Mouse (Mus musculus) heart, embryonic 13.5 days (tissue): ENCODE measurements at regions not wholly inside any gene's neighbourhood (a gene's known extent, or its start where the extent isn't known, plus 50 kb on each side); places are given as distances from the start of the nearest gene placed in this dataset.

ENCODE experiments used
- ATAC-seq: fragments of 200-750 bp; cut with Nextera tagmentation; 2 replicates; pipeline ENCODE4 v1.8.0; 2017; ENCODE audit warnings: moderate TSS enrichment; ENCODE audit not compliant: insufficient number of reproducible peaks, low FRiP score, low TSS enrichment; ENCODE audit errors: extremely low read depth
- H3K27ac ChIP-seq: fragments of 300-500 bp; sonication (generic); replicated peaks from 2 replicates; pipeline ENCODE4 v1.5.1; 2015; ENCODE audit warnings: moderate library complexity, mild to moderate bottlenecking, inconsistent platforms
- H3K27me3 ChIP-seq: fragments of 300-500 bp; sonication (generic); replicated peaks from 2 replicates; pipeline ENCODE4 v1.6.1; 2015; ENCODE audit warnings: mild to moderate bottlenecking, inconsistent platforms
- H3K36me3 ChIP-seq: fragments of 300-500 bp; sonication (generic); 2 replicates; pipeline ENCODE4 v1.6.1; 2015; ENCODE audit warnings: mild to moderate bottlenecking, inconsistent platforms
- H3K4me1 ChIP-seq: fragments of 300-500 bp; sonication (generic); 2 replicates; pipeline ENCODE4 v1.6.1; 2015; ENCODE audit warnings: inconsistent platforms
- H3K4me2 ChIP-seq: fragments of 300-500 bp; sonication (generic); 2 replicates; pipeline ENCODE4 v1.6.1; 2015; ENCODE audit warnings: inconsistent platforms, mild to moderate bottlenecking, moderate library complexity
- H3K4me3 ChIP-seq: fragments of 300-500 bp; sonication (generic); 2 replicates; pipeline ENCODE4 v1.5.1; 2015; ENCODE audit warnings: moderate library complexity, mild to moderate bottlenecking, inconsistent platforms
- H3K9ac ChIP-seq: fragments of 300-500 bp; sonication (generic); 2 replicates; pipeline ENCODE4 v1.6.1; 2015; ENCODE audit warnings: inconsistent platforms, mild to moderate bottlenecking, moderate library complexity
- H3K9me3 ChIP-seq: fragments of 300-500 bp; sonication (generic); 2 replicates; pipeline ENCODE4 v1.6.1; 2016; ENCODE audit warnings: inconsistent platforms
- WGBS: fragments of 180-500 bp; shearing (Covaris S2); methylation state at CpG from one replicate; pipeline ENCODE4 v1.1.7; 2015; ENCODE audit warnings: mixed read lengths; 5-methylcytosine and 5-hydroxymethylcytosine counted together

DNA sequence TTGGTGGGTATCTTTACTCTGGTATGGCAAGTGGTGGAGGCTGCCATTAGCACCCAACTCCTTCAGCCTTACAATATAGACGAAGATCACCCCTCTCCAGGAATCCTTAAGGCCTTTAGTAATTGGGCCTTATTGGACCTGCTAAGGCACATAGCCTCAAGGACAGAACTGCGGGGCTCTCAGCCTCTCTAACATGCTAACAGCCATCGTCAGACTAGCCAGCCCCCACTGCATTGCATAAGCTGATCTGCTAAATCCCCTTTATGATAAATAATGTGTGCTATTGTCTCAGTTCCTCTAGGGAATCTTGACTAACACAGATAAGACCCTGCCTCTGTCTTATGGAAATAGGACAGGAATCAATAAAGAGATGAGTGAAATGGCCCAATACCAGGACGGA lies 95.7 kb upstream of the H2afz start:
- Histone ChIP-seq H3K4me3 (no peak overlapping the region), H3K27me3 (no peaks in the 10 kb centered on the region), H3K4me2 (no peak overlapping the region), H3K4me1 (peaks cover 4% of the 10 kb centered on the region; the same call in 1 of the 2 replicates), H3K27ac (no peak overlapping the region), H3K36me3 (no peaks in the 10 kb centered on the region), H3K9ac (no peak overlapping the region), H3K9me3 (0 out of 2 replicates have a peak, but pooled peaks cover 3% of the 10 kb centered on the region)
- no peak for ATAC-seq
- WGBS = 73% methylated on average over 4 of the region's 4 CpGs

DNA sequence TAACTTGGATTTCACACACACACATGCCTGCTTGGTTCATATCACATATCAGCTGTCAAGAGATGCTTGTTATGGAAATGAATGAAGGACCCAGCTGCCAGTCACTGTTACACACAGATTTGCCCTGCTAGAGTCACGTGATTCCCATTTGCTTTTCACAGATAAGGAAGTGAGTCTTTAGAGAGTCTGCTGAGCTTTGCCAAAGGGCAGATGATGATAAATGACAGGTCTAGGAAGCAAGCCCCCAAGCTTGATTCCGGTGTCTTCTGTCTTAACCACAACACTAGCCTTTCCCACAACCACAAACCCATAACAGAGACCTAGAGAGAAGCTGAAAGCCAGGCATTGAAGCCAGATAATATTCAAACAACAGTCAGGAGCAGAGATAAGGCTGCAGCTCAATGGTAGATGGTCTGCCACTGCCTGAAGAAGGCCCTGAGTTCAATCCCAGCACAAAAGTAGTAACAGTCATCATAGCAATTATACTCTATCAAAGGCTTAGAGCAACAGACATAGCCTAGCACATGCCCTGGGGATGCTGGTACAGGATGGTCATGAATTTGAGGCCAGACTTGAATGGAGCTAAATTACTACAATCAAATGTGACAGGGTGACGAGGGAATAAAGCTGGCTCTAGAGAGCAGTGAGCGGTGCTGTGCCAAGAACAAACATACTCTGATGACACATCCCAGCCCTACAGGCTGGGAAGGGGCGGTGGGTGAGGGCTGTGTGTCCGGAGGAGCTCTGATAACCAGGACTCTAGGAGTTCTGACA lies 89.0 kb upstream of the H2afz start:
- no peaks in the 10 kb centered on the region for H3K36me3 ChIP-seq
- no peak overlapping the region for H3K4me2 ChIP-seq
- peaks cover 21% of the 10 kb centered on the region for H3K4me1 ChIP-seq
- 0 out of 2 replicates have a peak, but pooled peaks cover 3% of the 10 kb centered on the region for H3K9me3 ChIP-seq
- H3K27ac ChIP-seq = peak overlapping the region; percentile 65
- H3K27me3 ChIP-seq = peaks cover 14% of the 10 kb centered on the region
- no peak for ATAC-seq
- 37% methylated on average over 6 of the region's 6 CpGs for WGBS
- H3K9ac ChIP-seq = no peak overlapping the region
- no peak overlapping the region for H3K4me3 ChIP-seq

DNA sequence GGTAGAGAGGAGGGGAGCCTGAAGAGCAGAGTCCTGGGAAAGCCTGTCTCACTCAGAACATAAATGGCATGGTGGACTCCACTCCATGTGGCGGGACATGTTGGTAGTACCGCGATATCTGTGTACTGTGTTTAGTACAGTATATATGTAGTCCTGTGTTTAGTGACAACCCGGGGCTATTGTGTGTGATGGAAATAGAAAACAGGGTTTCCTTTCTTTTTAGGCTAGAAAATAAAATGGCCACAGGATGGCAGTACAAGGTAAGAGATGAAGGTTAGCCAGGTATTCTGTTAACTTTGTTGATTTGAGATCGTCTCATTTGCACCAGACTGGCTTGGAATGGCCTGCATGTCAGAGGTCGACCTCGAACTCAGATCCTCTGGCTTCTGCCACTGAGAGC lies 86.2 kb upstream of the H2afz start:
- Histone ChIP-seq H3K27ac (no peak overlapping the region), H3K27me3 (peaks cover 17% of the 10 kb centered on the region), H3K9ac (peak overlapping the region; percentile 58), H3K36me3 (no peaks in the 10 kb centered on the region), H3K4me1 (peaks cover 25% of the 10 kb centered on the region), H3K9me3 (no peaks in the 10 kb centered on the region), H3K4me3 (peak overlapping the region; percentile 28), H3K4me2 (peak overlapping the region; percentile 59)
- WGBS = 26% methylated on average over 7 of the region's 7 CpGs
- ATAC-seq = no peak

DNA sequence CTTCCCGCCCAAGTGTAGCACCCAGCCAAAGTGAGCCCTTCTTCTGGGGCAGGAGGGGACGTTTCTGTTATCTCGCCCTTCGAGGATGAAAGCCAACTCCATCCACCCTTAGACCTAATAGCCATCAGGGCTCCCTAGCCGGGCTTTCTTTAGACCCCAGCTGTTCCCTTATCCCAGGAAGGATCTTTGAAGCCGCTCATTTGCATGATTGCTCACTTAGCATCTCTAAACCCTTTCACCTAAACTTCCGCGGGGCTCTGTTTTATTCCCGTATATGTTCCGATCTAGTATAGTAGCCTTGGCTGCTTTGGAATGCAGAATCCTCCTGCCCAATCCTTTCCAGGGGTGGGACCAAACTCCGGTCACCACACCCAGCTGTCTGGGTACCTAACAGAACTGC lies 84.3 kb upstream of the H2afz start:
- Histone ChIP-seq H3K27ac (no peak overlapping the region), H3K36me3 (no peaks in the 10 kb centered on the region), H3K9me3 (no peaks in the 10 kb centered on the region), H3K4me1 (peaks cover 30% of the 10 kb centered on the region), H3K9ac (peak overlapping the region; percentile 58), H3K27me3 (peaks cover 17% of the 10 kb centered on the region), H3K4me2 (peak overlapping the region; percentile 63), H3K4me3 (peak overlapping the region; percentile 33)
- ATAC-seq = no peak
- WGBS = 6% methylated on average over 11 of the region's 11 CpGs

DNA sequence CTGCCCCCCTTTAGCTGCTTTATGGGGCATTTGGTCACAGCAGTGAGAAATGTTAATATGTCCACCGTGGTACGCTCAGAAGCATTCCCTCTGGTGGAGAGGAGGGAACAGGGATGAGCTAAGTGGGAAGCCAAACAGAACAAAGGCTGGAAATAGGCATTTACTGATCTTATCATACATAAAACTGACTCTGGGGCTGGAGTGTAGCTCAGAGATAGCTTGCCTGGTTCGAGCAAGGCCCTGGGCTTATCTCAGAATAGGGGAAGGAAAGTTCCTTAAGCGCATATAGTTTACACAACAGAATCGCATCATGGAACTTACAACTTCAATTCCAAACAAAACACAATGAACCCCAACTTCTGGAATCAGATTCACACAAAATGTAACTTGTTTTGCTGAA lies 81.5 kb upstream of the H2afz start:
- Histone ChIP-seq H3K4me2 (no peak overlapping the region), H3K9me3 (no peaks in the 10 kb centered on the region), H3K27ac (no peak overlapping the region), H3K36me3 (no peaks in the 10 kb centered on the region), H3K9ac (no peak overlapping the region), H3K4me1 (peaks cover 33% of the 10 kb centered on the region), H3K4me3 (no peak overlapping the region), H3K27me3 (peaks cover 17% of the 10 kb centered on the region)
- ATAC-seq = no peak
- WGBS = 50% methylated on average over 5 of the region's 5 CpGs

DNA sequence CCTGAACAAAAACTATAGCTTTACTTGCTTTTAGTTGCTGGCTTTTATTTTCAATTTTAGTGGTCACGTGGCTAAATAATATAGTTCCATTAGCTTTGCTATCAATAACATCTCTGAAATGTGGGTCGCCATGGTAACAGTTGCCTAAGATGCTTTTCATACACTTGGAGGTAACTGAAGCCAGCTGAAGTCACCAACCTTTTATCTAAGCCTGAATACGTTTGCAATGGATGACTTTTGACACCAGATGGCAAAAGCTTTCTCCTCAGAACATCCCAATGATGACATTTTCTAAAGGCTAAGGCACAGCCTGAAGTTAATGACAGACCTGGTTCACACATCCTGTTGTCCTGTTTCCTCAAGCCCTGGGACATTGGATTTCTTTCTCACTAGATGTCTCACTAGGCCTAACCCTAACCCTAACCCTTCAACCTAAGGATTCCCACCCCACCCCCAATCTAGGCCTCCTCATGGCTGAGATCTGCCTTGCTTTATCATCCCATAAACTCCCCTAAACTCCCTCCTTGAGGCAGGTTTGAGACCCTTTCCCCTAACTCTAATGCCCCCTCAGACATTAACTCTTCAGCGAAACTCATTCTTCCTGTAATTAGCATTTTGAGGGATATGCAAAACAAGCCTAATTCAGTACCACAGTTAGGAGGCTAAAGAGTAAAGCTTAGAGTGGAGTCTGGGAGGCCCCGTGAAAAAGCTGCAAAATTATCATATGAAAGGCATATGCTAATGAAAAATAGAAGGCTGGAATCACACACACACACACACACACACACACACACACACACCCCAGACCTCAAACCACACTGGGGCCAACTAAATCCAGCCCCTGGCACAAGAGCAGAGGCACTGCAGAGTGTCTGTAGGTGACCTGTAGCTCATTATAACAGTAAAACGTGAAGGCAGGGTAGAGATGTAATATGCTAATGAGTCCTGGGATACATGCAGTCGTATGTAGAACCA lies 80.1 kb upstream of the H2afz start:
- Histone ChIP-seq H3K27ac (peak overlapping the region; percentile 68), H3K27me3 (peaks cover 10% of the 10 kb centered on the region), H3K4me3 (no peak overlapping the region), H3K9ac (peak overlapping the region; percentile 47; the same call in 1 of the 2 replicates), H3K36me3 (no peaks in the 10 kb centered on the region), H3K4me2 (peak overlapping the region; percentile 44; the same call in 1 of the 2 replicates), H3K9me3 (no peaks in the 10 kb centered on the region), H3K4me1 (peaks cover 33% of the 10 kb centered on the region)
- 55% methylated on average over 7 of the region's 7 CpGs for WGBS
- no peak for ATAC-seq

DNA sequence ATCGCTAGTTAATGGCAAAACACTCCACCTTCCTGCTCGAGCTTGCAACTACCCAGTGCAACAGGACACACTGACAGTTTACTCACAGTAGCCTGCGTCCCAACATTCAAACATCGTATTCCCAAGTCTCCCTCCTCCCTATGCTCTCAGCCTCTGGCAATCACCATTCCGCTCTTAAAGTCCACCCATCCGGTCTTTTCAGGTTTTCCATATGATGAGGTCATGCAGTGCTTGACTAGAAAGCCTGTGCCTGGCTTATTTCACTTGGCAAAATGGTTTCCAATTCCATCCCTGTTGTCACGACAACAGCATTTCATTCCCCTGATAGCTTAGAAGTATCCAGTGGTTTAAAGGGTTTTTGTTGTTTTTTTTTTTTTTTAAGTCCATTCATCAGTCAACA lies 79.1 kb upstream of the H2afz start:
- Histone ChIP-seq H3K4me1 (peaks cover 31% of the 10 kb centered on the region), H3K9ac (peak overlapping the region; percentile 47), H3K4me2 (peak overlapping the region; percentile 44), H3K9me3 (no peaks in the 10 kb centered on the region), H3K4me3 (no peak overlapping the region), H3K27me3 (peaks cover 3% of the 10 kb centered on the region; the same call in 1 of the 2 replicates), H3K36me3 (no peaks in the 10 kb centered on the region), H3K27ac (peak overlapping the region; percentile 68)
- WGBS = 41% methylated on average over 7 of the region's 7 CpGs
- ATAC-seq = peak; percentile 22; the same call in 1 of the 2 replicates

DNA sequence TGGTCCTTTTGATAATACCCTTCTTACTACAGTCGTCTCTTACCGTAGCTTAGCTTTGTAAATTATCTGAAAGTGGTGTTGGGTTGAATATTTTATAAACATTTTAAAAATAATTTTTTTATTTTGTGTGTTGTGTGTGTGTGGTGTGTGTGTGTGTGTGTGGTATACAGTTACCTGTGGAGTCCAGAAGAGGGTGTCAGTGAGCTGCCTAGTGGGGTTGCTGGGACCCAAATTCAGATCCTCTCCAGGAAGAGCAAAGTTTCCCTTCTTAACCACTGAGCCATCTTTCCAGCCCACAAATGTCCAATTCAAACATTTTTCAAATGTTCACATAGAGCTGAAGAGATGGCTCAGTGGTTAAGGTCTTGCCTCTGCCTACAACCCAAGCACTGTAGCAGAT lies 78.4 kb upstream of the H2afz start:
- ATAC-seq = no peak
- H3K4me3 ChIP-seq = no peak overlapping the region
- no peak overlapping the region for H3K9ac ChIP-seq
- H3K27me3 ChIP-seq = no peaks in the 10 kb centered on the region
- no peaks in the 10 kb centered on the region for H3K9me3 ChIP-seq
- peak overlapping the region; percentile 68 for H3K27ac ChIP-seq
- H3K4me1 ChIP-seq = peaks cover 31% of the 10 kb centered on the region
- WGBS = 11% methylated on average over 2 of the region's 2 CpGs
- H3K4me2 ChIP-seq = peak overlapping the region; percentile 44
- H3K36me3 ChIP-seq = no peaks in the 10 kb centered on the region

DNA sequence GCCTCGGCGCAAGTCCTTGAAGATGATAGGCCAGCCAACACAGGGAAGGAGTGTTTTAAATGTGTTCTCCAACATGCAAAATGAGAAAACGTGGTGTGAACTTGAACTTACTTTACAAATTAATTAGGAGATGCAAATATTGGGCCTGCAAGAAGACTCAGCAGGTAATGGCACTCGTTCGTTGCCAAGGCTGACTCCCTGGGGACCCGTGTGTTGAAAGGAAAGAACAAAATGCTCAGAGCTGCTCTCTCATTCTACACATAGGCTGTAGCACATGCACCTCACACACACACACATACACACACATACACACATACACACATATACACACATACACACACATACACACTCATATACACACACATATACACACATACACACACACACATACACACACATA lies 74.6 kb upstream of the H2afz start:
- WGBS = 83% methylated on average over 6 of the region's 6 CpGs
- Histone ChIP-seq H3K27me3 (no peaks in the 10 kb centered on the region), H3K4me2 (no peak overlapping the region), H3K9me3 (no peaks in the 10 kb centered on the region), H3K27ac (no peak overlapping the region), H3K9ac (no peak overlapping the region), H3K4me3 (no peak overlapping the region), H3K4me1 (peaks cover 22% of the 10 kb centered on the region), H3K36me3 (no peaks in the 10 kb centered on the region)
- no peak for ATAC-seq

DNA sequence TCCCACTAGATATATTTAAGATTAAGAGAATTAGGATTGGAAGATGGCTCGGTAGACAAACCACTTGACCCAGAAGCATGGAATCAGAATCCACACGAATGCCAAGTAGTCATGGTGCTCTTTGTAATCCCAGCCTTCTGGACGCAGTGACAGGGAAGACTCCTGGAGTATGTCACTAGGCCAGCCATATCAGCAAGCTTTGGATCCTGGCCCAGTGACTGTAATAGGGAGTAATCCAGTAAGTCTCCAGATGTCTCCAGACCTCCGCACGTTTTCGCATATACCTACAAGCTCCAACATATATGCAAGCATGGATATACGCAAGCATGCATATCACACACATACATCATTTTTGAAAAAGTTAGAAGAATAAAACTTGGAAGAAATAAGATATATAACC lies 73.9 kb upstream of the H2afz start:
- ATAC-seq = no peak
- no peak overlapping the region for H3K9ac ChIP-seq
- 44% methylated on average over 7 of the region's 7 CpGs for WGBS
- no peak overlapping the region for H3K4me2 ChIP-seq
- peaks cover 15% of the 10 kb centered on the region for H3K4me1 ChIP-seq
- H3K27me3 ChIP-seq = no peaks in the 10 kb centered on the region
- H3K9me3 ChIP-seq = no peaks in the 10 kb centered on the region
- H3K36me3 ChIP-seq = no peaks in the 10 kb centered on the region
- no peak overlapping the region for H3K4me3 ChIP-seq
- H3K27ac ChIP-seq = no peak overlapping the region

DNA sequence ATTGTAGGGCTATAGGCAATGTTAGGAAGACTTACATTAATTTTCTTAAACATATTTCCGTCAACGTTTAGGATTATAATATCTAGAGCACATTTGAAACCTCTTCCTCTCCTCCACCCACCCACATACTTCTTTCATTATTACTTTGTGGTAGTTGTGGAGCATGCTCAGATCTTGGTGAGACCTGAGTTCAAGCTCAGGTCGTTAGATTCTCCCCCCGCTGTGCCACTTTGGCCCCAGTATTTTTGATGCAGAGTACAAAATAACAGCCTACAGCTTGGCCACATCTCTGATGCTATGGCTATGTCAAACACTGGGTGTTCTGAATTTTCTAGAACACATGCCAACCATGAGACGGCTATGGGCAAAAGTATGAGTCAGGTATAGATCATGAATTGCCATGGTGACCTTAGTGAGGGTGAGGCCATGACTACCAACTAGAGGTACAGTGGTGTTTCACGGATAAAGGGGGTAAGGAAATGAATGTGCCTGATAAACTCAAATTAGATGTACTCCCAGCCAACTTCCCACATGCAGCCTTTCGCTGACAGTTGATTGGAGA lies 68.5 kb upstream of the H2afz start:
- Histone ChIP-seq H3K4me3 (no peak overlapping the region), H3K9ac (no peak overlapping the region), H3K27ac (no peak overlapping the region), H3K27me3 (no peaks in the 10 kb centered on the region), H3K9me3 (no peaks in the 10 kb centered on the region), H3K4me1 (no peaks in the 10 kb centered on the region), H3K4me2 (no peak overlapping the region), H3K36me3 (no peaks in the 10 kb centered on the region)
- no peak for ATAC-seq
- 80% methylated on average over 7 of the region's 7 CpGs for WGBS
